In genomic region chr2:18900635-18901034, GRCm38 (mm10) we compare ENCODE assay signal across 26 mouse cellular contexts.
DNase-seq lines count a peak whose midpoint lies in the region; ATAC-seq and TF ChIP-seq lines count a peak whose summit lies in the region.
"Had no signal": no experiment of that assay in that cellular context is flagged by ENCODE, and none has a peak within 500 bp of the region (broad histone marks: within the 10 kb centered on the region; RNA-seq: fewer than 3 reads in every experiment).

No protein-coding gene starts in this region.

- peaks cover 9% of the 10 kb centered on the region; the same call in 1 of the 2 replicates for H3K4me1 ChIP-seq in heart, postnatal 0 days (ENCODE audit: control insufficient read depth, insufficient read depth)
- H3K4me1 ChIP-seq in liver, postnatal 0 days (ENCODE audit: insufficient read depth) = peaks cover 13% of the 10 kb centered on the region
- peaks cover 25% of the 10 kb centered on the region for H3K4me1 ChIP-seq in liver, embryonic 11.5 days (replicated peaks; ENCODE audit: control insufficient read depth, insufficient read depth, low read length)
- H3K4me1 ChIP-seq in bone marrow, adult 2 months (ENCODE audit: control insufficient read depth, insufficient read depth, low read length) = peaks cover 4% of the 10 kb centered on the region; the same call in 1 of the 2 replicates
- H3K4me1 ChIP-seq: forebrain, embryonic 15.5 days had no signal

- 0 out of 2 replicates have a peak, but pooled peaks have one; percentile 3 for TF ChIP-seq CTCF in heart, postnatal 0 days (IDR thresholded peaks at IDR 0.05; ENCODE audit: low read depth)
- TF ChIP-seq CTCF in liver, postnatal 0 days (IDR thresholded peaks at IDR 0.05; ENCODE audit: low read depth) = peak; percentile 49
- TF ChIP-seq CTCF in bone marrow, adult 2 months (IDR thresholded peaks at IDR 0.05; ENCODE audit: control insufficient read depth, insufficient read depth, low read length) = 0 out of 2 replicates have a peak, but pooled peaks have one; percentile 13

- no peak for TF ChIP-seq EP300 in heart, postnatal 0 days (IDR thresholded peaks at IDR 0.05; ENCODE audit: low read depth)
- no peak for TF ChIP-seq EP300 in liver, postnatal 0 days (IDR thresholded peaks at IDR 0.05; ENCODE audit: low read depth)

- no peak for DNase-seq in heart, postnatal 0 days (ENCODE audit: low spot score)
- no peak for DNase-seq in heart, postnatal 36 days
- no peak for DNase-seq in liver, postnatal 0 days
- DNase-seq in liver, embryonic 11.5 days (ENCODE audit: low spot score) = no peak
- peak; percentile 3 for DNase-seq in thymus, postnatal 14 days
- no peak for DNase-seq in thymus, postnatal 10 days (ENCODE audit: low spot score in 2 of 2)
- DNase-seq in left cerebral cortex, postnatal 36 days (ENCODE audit: low spot score in 2 of 2) = no peak
- DNase-seq: adrenal gland, postnatal 36 days; cerebellum, adult 11 months; cerebellum, postnatal 10 days; gastrocnemius, postnatal 25 days; kidney, adult 2 months; kidney, postnatal 14 days; lung, postnatal 14 days; midbrain, embryonic 14.5 days; retina, postnatal 1 day; right cerebral cortex, postnatal 25 days; spleen, adult 18-20 months had no signal

- no peak overlapping the region for H3K4me3 ChIP-seq in heart, postnatal 0 days (ENCODE audit: low read depth, low read length)
- H3K4me3 ChIP-seq in liver, postnatal 0 days (ENCODE audit: low read depth, low read length) = no peak overlapping the region
- no peak overlapping the region for H3K4me3 ChIP-seq in liver, embryonic 11.5 days (ENCODE audit: low read depth, low read length)
- no peak overlapping the region for H3K4me3 ChIP-seq in bone marrow, adult 2 months (replicated peaks; ENCODE audit: control insufficient read depth, low read depth, low read length)
- H3K4me3 ChIP-seq: embryonic facial prominence, embryonic 10.5 days; forebrain, embryonic 15.5 days; hindbrain, embryonic 12.5 days; limb, embryonic 13.5 days; liver, embryonic 15.5 days; myocyte; neural tube, embryonic 13.5 days had no signal

- peaks cover 24% of the 10 kb centered on the region; the same call in 1 of the 2 replicates for H3K36me3 ChIP-seq in heart, postnatal 0 days (replicated peaks; ENCODE audit: control insufficient read depth, insufficient read depth, low read length)
- H3K36me3 ChIP-seq in liver, postnatal 0 days (replicated peaks; ENCODE audit: insufficient read depth, low read length) = 0 out of 2 replicates have a peak, but pooled peaks cover 12% of the 10 kb centered on the region
- peaks cover 5% of the 10 kb centered on the region; the same call in 1 of the 2 replicates for H3K36me3 ChIP-seq in liver, embryonic 11.5 days (ENCODE audit: control insufficient read depth, insufficient read depth, low read length)
- H3K36me3 ChIP-seq: forebrain, embryonic 15.5 days; hindbrain, embryonic 12.5 days had no signal

- H3K27me3 ChIP-seq in heart, postnatal 0 days (ENCODE audit: control insufficient read depth, insufficient read depth, low read length) = no peaks in the 10 kb centered on the region
- H3K27me3 ChIP-seq in liver, postnatal 0 days (ENCODE audit: insufficient read depth, low read length) = no peaks in the 10 kb centered on the region
- H3K27me3 ChIP-seq in liver, embryonic 11.5 days (replicated peaks; ENCODE audit: control insufficient read depth, insufficient read depth, low read length) = no peaks in the 10 kb centered on the region
- H3K27me3 ChIP-seq: forebrain, embryonic 15.5 days; hindbrain, embryonic 12.5 days; limb, embryonic 13.5 days; liver, embryonic 15.5 days; neural tube, embryonic 13.5 days had no signal

- H3K9me3 ChIP-seq in heart, postnatal 0 days (replicated peaks; ENCODE audit: control insufficient read depth, low read length) = no peaks in the 10 kb centered on the region
- no peaks in the 10 kb centered on the region for H3K9me3 ChIP-seq in liver, postnatal 0 days (ENCODE audit: low read length)
- H3K9me3 ChIP-seq in liver, embryonic 11.5 days (ENCODE audit: control insufficient read depth, low read length) = no peaks in the 10 kb centered on the region
- H3K9me3 ChIP-seq: hindbrain, embryonic 12.5 days; liver, embryonic 15.5 days; neural tube, embryonic 13.5 days had no signal

- H3K9ac ChIP-seq in heart, postnatal 0 days (replicated peaks; ENCODE audit: low read depth, low read length) = no peak overlapping the region
- no peak overlapping the region for H3K9ac ChIP-seq in liver, postnatal 0 days (replicated peaks)
- no peak overlapping the region for H3K9ac ChIP-seq in liver, embryonic 11.5 days (ENCODE audit: low read depth, low read length)
- H3K9ac ChIP-seq: forebrain, embryonic 15.5 days; hindbrain, embryonic 12.5 days; limb, embryonic 13.5 days; liver, embryonic 15.5 days; neural tube, embryonic 13.5 days had no signal

- no peak for ATAC-seq in heart, postnatal 0 days (ENCODE audit: insufficient read depth, low read depth)
- no peak for ATAC-seq in liver, postnatal 0 days
- no peak for ATAC-seq in liver, embryonic 11.5 days (replicated peaks; ENCODE audit: low FRiP score)
- ATAC-seq: forebrain, embryonic 15.5 days had no signal

- WGBS in heart, postnatal 0 days = 90% methylated on average over 2 of the region's 2 CpGs
- 92% methylated on average over 2 of the region's 2 CpGs for WGBS in liver, postnatal 0 days (ENCODE audit: insufficient replicate concordance)
- whole genome bisulfite sequencing in liver, embryonic 11.5 days = 93% methylated on average over 2 of the region's 2 CpGs
- WGBS in bone marrow, adult 2 months = 90% methylated on average over 2 of the region's 2 CpGs

- no peak overlapping the region for H3K27ac ChIP-seq in heart, postnatal 0 days (ENCODE audit: low read depth)
- H3K27ac ChIP-seq in liver, postnatal 0 days (ENCODE audit: low read depth) = no peak overlapping the region
- H3K27ac ChIP-seq in liver, embryonic 11.5 days (ENCODE audit: low read depth, low read length) = no peak overlapping the region
- no peak overlapping the region for H3K27ac ChIP-seq in bone marrow, adult 2 months (ENCODE audit: control insufficient read depth, insufficient read depth, low read depth, low read length, poor library complexity)
- H3K27ac ChIP-seq: embryonic facial prominence, embryonic 10.5 days; forebrain, embryonic 15.5 days; hindbrain, embryonic 12.5 days; limb, embryonic 13.5 days; liver, embryonic 15.5 days; neural tube, embryonic 13.5 days had no signal

- intact Hi-C loops in heart, postnatal 36 days (cut with DNase I) = no loop called here
- intact Hi-C loops in left cerebral cortex, postnatal 36 days (cut with DNase I) = no loop called here

- TF ChIP-seq POLR2A in bone marrow, adult 2 months (IDR thresholded peaks at IDR 0.05; ENCODE audit: borderline replicate concordance, control insufficient read depth, low read depth, low read length) = no peak

- no peak overlapping the region for H3K4me2 ChIP-seq in heart, postnatal 0 days (ENCODE audit: low read depth, low read length)
- H3K4me2 ChIP-seq in liver, postnatal 0 days (ENCODE audit: low read depth, low read length) = no peak overlapping the region
- H3K4me2 ChIP-seq in liver, embryonic 11.5 days = no peak overlapping the region
- H3K4me2 ChIP-seq: forebrain, embryonic 15.5 days; hindbrain, embryonic 12.5 days; limb, embryonic 13.5 days; liver, embryonic 15.5 days; neural tube, embryonic 13.5 days had no signal
